Mouse (Mus musculus) A20 (cell line): Measurements from ENCODE around the gene Tprn.
A peak's percentile ranks its signal among the peaks of the same experiment; 100 is the strongest.

Source experiments
- DNase-seq: peaks from one replicate; pipeline ENCODE4 v3.0.0-alpha.2; 2011; ENCODE audit warnings: low read depth, low spot score

The Tprn gene

DNA sequence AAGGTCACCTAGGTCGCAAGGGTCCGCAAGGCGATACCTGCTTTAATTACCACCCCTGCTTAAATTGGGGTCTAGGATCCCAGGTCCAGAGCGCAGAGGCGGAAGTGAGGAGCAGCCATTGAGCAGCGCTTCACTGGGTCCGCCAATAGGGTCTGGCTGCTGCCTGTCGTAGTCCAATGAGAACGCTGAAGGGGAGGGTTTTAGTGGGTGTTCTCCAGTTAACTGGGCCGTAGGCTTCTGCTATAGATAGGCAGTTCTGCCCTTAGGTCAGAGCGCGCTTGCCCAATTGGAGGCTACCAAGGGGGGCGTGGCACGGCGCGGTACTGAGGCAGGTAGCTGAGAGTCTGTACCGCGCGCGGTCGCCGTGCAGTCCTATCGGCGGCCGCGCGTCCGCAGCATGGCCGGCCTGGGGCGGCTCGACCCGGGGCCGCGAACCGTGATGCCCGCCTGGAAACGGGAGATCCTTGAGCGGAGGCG lies at the start of gene Tprn:
TSS of gene Tprn (plus strand) at position 328 of the 477 bp plus-strand sequence.
- DNase-seq, result peak; percentile 98

- DNase-seq, result peak; percentile 81
Measured at GRCm38 (mm10) chr2:25213266-25213865, 49.1 kb upstream of the Tprn start.

DNA sequence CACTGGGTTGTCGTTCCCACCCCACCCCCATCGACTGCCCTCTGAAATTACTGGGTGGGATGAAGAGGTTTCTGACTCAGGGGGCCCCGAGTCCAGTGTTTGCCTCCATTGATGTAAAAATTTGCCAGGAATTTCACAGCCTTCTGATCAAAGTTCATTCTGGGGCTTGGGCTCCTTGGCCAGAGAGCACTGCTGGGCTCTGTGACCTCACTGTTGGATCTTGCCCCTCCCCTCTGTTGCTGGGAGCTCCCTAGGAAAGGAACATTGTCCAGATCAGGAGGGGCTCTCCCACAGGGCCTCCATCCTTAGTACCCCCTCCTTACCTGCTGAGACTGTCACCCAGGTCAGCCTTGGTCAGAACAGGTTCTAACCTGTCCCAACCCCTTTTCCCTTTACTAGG lies 48.0 kb upstream of the Tprn start, which contains the start of gene Stpg3:
TSS of gene Stpg3 (minus strand) at position 194 of the 400 bp plus-strand sequence.
- no peak for DNase-seq

- DNase-seq, result no peak
Measured at GRCm38 (mm10) chr2:25217666-25218065, 44.8 kb upstream of the Tprn start.

- no peak for DNase-seq
Measured at GRCm38 (mm10) chr2:25218445-25218844, 44.0 kb upstream of the Tprn start, which contains the start of gene Fam166a. Gene Fam166a, plus strand, starts transcription at chr2:25218745.

DNA sequence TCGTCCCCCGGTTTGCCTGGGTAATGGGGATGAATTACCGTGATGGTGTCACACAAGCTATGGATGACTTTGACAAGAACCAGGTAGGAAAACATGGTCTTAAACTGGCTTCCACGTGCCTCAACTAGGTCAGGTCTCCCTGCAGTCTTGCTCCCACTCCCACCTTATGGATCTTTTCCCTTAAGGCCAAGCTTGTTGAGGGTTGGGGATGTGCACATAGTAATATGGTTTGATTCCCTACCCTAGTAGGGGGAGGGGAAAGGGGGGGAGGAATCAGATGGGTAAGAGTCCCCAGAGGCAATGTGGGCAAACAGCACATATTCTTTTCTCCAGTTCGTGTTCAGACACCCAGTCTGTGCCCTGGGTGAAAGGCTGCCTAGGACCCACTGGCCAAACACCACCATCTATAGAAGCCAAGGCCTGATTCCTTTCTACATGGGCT lies 41.1 kb upstream of the Tprn start:
- peak; percentile 32 for DNase-seq

DNA sequence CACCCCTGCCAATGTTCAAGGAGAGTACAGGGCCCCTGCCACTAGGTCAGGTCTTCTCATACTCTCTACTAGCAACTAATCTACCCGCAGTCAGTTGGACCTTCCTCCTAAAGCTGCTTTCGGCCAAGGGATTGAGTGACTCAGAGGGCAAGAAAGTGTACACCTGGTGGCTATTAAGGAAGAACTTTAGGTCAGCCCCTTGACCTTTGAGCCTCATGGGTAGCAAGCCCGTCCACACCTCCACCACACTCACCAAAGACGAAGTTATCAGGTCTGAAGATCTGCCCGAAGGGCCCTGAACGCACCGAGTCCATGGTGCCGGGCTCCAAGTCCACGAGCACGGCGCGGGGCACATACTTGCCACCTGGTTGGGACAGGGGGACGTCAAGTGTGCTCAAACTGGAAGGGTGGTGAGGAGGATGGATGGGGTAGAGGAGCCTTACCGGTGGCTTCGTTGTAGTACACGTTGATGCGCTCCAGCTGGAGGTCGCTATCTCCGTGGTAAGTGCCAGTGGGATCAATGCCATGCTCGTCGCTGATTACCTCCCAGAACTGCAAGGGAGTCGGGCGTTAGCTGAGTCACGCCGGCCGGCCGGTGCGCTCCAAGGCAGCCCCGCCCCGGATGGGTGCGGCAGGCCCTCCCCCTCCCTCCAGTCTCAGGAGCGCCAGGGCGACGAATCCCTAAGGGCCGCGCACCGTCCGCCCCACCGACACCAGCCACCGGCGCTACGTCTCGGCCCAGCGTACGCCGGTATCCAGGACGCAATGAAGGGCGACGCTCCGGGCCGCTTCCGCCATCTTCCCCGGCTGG lies 38.5 kb upstream of the Tprn start:
- DNase-seq, result no peak

- no peak for DNase-seq
Measured at GRCm38 (mm10) chr2:25224492-25224765, 38.0 kb upstream of the Tprn start, which contains the start of gene Tubb4b. Gene Tubb4b, minus strand, starts transcription at chr2:25224702.

DNA sequence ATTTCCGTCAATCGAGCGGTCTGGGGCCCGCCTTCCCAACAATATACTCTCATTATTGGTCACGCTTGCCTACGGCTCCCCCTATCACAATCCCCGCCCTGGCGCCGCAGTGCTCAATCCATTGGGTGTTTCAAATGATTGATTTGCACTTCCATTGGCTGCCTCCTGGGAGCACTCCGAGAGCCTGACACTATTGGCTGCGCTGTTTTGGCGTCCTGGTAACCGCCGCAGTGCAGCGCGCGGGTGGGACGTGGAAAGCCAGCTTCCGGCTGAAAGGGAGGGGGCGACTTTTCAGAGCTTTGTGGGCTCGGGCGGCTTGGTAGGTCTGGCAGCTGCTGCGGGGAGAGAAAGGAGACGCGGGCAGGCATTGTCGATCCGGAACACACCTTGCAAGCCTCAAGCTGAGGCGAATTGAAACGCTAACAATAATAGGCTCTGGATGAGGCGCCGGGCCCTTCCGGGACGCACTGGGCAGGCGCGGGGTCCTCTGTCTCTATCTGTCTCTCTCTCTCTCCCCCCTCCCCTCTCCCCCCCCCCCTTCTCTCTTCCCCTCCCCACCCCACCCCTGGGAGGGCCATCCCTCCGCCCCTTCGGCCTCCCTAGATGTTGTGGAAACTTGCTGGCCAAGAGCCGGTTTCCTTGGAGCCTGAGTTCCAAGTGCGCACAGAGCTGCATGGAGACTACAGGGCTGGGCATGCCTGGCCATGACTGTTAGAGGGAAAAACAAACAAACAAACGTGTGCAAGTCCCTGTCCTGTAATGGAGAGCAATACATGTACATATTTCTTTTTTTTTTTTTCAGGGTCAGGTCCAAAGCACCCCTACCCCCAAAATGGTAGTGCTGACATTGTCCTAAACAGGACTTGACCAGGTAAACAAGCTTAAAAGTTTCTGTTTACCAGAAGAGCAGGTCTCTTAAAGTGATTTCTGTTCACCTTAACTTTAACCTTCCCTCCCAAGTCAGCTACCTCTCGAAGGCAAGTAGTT lies 37.4 kb upstream of the Tprn start:
- peak; percentile 99 for DNase-seq

GRCm38 (mm10) chr2:25225811-25226379 lies 36.5 kb upstream of the Tprn start:
- no peak for DNase-seq

DNA sequence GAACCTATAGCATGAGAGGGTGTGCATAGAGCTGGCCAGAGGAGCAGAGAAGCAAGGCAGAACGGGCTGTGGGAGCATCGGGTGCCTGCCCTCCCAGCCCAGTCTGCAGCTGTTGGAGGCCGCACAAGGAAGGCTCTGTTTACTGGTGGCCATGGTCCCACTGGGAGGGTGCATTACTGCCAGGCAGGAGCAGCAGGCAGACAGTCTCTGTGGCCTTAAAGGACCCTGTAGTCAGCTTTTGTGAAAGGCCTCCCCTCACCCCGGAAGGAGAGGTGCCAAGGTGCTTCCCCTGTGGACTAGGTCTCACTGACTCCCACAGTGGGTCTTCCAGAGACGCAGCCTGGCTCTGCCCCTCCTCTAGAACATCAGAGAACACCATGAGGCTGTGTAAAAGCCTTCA lies 35.6 kb upstream of the Tprn start:
- DNase-seq, result no peak

DNA sequence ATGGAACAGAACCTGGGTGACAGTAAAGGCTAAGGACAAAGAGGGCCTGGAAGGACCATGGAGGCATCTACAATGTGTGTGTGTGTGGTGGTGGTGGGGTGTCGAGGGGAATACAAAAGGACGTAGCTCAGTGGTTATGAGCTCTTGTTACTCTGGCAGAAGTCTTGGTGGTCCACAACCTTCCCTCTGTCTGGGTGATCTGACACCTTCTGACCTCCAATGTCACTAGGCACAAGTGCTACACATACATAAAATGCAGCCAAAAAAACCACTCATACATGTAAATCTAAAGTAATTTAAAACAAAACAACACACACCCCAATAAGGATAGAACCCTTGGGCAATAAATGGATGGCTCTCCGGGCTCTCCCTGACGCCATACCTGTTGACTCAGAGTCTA lies 35.0 kb upstream of the Tprn start:
- DNase-seq, result no peak

DNA sequence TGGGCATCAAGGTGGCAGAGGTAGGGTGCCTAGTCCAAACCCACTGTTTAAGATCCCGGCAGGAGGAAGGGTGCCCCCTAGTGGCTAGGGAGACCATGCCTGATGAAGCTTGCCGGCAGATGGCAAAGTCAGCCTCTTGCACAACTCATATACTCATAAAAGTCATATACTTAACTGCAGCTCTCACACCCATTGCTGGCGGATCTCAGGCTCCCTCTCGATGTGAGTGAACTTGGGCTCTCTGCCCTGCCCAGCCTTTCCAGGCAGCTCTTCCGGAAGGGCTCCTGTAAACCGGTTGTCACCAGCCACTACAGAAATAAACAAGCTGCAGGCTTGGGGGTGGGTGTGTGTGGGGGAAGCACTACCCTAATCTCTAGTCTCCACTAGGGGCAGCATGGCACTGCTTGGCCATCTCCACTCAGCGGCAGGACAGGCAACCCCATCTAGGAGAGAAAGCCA lies 34.0 kb upstream of the Tprn start:
- DNase-seq, result peak; percentile 94

DNA sequence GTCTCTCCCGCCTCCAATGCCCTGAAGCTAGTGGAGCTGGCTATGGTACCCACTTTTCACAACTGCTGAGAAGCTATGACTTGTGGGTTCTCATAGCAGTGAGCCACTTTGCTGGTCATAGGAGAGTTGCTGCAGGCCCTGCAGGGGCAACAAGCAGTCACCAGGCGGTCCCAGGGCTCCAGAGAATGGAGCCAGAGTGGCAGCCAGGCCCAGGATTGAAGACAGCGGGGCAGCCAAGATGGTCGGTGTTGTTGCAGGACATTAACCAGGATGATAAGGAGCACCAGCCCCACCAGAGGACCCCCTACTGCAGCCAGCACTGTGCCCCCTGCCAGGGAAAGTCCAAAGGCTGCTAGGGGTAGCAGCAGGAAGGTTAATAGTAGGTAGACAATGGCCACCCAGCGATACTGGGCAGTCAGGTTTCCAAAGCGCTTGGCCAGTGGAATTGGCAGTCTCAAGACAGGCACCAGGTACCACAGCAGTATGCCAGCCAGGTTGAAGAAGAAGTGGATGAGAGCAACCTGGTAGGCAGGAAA lies 33.4 kb upstream of the Tprn start:
- no peak for DNase-seq

DNA sequence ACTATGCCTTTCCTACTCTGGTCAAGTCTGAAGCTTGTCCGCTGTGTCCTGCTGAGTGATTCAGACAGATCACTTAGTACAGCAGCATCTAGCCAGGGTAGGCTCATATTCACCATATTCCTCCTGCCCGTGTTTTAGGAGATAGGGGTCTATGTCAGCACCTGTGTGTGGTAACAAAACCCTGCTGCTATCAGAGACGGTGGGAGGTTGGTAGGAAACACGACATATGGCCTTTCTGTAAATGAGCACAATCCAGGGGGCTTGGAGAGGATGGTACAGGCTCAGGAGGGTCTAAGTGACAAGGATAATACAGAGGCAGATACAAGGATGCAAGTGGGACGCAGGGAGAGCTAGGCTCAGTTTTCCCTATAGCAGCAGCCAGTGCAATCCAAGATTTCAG lies 32.8 kb upstream of the Tprn start:
- no peak for DNase-seq

- DNase-seq, result no peak
Measured at GRCm38 (mm10) chr2:25230581-25230980, 31.8 kb upstream of the Tprn start.

DNA sequence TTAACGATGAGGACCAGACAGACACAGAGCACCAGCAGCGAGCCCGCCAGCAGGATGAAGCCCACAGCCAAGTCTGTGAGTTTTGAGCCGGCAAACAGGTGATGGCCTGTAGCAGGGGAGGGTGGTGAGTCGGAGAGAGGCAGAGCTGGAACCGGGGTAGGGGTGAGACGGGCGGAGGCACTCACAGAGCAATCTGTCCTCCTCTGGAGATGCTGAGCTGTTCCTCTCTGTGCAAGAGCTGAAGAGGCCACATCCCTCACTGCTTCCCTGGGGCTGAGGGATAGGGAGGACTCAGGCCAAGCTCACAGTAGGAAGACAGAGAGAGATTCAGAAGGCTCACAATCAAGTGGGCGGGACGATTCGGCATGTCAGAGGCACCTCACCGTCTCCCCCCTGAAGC lies 31.4 kb upstream of the Tprn start:
- no peak for DNase-seq

GRCm38 (mm10) chr2:25233421-25233820 lies 29.0 kb upstream of the Tprn start:
- DNase-seq, result no peak

DNA sequence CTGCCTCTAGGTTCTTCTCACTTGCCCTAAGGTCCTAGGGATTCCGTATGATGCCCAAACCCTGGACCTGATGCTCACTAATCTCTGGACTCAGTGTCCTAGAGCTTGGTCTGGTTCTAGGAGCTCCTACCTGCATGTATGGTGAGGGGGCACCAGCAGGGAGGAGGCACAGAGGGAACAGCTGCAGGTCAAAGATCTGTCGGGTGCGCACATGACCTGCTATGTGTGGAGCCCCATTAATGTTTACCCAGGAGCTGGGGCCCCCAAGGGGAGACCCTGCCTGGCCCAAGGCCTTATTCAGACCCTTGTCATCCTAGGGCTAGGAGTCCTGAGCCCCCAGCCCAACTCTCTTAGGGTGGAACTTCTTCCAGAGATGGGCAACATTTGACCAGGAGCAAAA lies 28.4 kb upstream of the Tprn start, which contains the start of gene Slc34a3:
TSS of gene Slc34a3 (minus strand) at position 315 of the 400 bp plus-strand sequence.
- DNase-seq, result no peak

GRCm38 (mm10) chr2:25234551-25235220 lies 27.7 kb upstream of the Tprn start:
- no peak for DNase-seq
